Mouse (Mus musculus): ENCODE data around the gene B3galnt2.
A peak's percentile ranks its signal among the peaks of the same experiment; 100 is the strongest.
"Not testable (repeated sequence)": the region's sequence is repeated elsewhere in the genome, so short reads cannot be mapped to it uniquely, and the experiment has no call there.

B3galnt2 gene

GRCm38 (mm10) chr13:13953874-13954832 lies at the start of gene B3galnt2:
Gene B3galnt2 (plus strand): TSS chr13:13954469.
- peak; percentile 96 for DNase-seq

- no peak for DNase-seq
Measured at GRCm38 (mm10) chr13:13911341-13911740, 42.9 kb upstream of the B3galnt2 start.

GRCm38 (mm10) chr13:13919396-13919795 lies 34.9 kb upstream of the B3galnt2 start:
- DNase-seq, result no peak

- no peak for DNase-seq
Measured at GRCm38 (mm10) chr13:13922526-13922925, 31.7 kb upstream of the B3galnt2 start.

- DNase-seq, result no peak
Measured at GRCm38 (mm10) chr13:13929982-13930381, 24.3 kb upstream of the B3galnt2 start.

- no peak for DNase-seq
Measured at GRCm38 (mm10) chr13:13954931-13955330, 662 bp downstream of the B3galnt2 start.

GRCm38 (mm10) chr13:13956686-13957085 lies 2.4 kb downstream of the B3galnt2 start:
- no peak for DNase-seq

GRCm38 (mm10) chr13:13960211-13960610 lies 5.9 kb downstream of the B3galnt2 start:
- DNase-seq, result no peak

GRCm38 (mm10) chr13:13961046-13961445 lies 6.8 kb downstream of the B3galnt2 start:
- no peak for DNase-seq

GRCm38 (mm10) chr13:13965388-13965964 lies 11.2 kb downstream of the B3galnt2 start:
- DNase-seq, result no peak

GRCm38 (mm10) chr13:13966172-13966571 lies 11.9 kb downstream of the B3galnt2 start:
- DNase-seq, result no peak

GRCm38 (mm10) chr13:13968629-13969111 lies 14.4 kb downstream of the B3galnt2 start:
- no peak for DNase-seq

- no peak for DNase-seq
Measured at GRCm38 (mm10) chr13:13969796-13970195, 15.5 kb downstream of the B3galnt2 start.

- DNase-seq, result not testable (repeated sequence)
Measured at GRCm38 (mm10) chr13:13981842-13982241, 27.6 kb downstream of the B3galnt2 start.

- DNase-seq, result no peak
Measured at GRCm38 (mm10) chr13:13983523-13983922, 29.3 kb downstream of the B3galnt2 start.

- DNase-seq, result no peak
Measured at GRCm38 (mm10) chr13:13989135-13989534, 34.9 kb downstream of the B3galnt2 start.

GRCm38 (mm10) chr13:13990391-13990790 lies 36.1 kb downstream of the B3galnt2 start:
- no peak for DNase-seq

GRCm38 (mm10) chr13:13993041-13993440 lies 38.8 kb downstream of the B3galnt2 start:
- no peak for DNase-seq

- DNase-seq, result no peak
Measured at GRCm38 (mm10) chr13:13995046-13995445, 40.8 kb downstream of the B3galnt2 start.

- DNase-seq, result no peak
Measured at GRCm38 (mm10) chr13:13997476-13997875, 43.2 kb downstream of the B3galnt2 start.

- DNase-seq, result no peak
Measured at GRCm38 (mm10) chr13:14002706-14003105, 48.4 kb downstream of the B3galnt2 start.

- no peak for DNase-seq
Measured at GRCm38 (mm10) chr13:14004086-14004485, 49.8 kb downstream of the B3galnt2 start.

GRCm38 (mm10) chr13:14004999-14005398 lies 50.7 kb downstream of the B3galnt2 start:
- DNase-seq, result no peak

GRCm38 (mm10) chr13:14006056-14006455 lies 51.8 kb downstream of the B3galnt2 start:
- no peak for DNase-seq
